Mouse (Mus musculus): Measurements from ENCODE around the gene Col4a3. TPM values are rescaled to one million over a fixed set of nuclear protein-coding genes. Genes with fewer than 3 reads are reported as not detected.

Col4a3 gene
- 1.3 TPM for polyA plus RNA-seq (2014; fragmentation: Illumina TruSeq; extraction: RNeasy Lipid Tissue Mini Kit (QIAGEN cat#74804); ENCODE audit: low replicate concordance)

DNA sequence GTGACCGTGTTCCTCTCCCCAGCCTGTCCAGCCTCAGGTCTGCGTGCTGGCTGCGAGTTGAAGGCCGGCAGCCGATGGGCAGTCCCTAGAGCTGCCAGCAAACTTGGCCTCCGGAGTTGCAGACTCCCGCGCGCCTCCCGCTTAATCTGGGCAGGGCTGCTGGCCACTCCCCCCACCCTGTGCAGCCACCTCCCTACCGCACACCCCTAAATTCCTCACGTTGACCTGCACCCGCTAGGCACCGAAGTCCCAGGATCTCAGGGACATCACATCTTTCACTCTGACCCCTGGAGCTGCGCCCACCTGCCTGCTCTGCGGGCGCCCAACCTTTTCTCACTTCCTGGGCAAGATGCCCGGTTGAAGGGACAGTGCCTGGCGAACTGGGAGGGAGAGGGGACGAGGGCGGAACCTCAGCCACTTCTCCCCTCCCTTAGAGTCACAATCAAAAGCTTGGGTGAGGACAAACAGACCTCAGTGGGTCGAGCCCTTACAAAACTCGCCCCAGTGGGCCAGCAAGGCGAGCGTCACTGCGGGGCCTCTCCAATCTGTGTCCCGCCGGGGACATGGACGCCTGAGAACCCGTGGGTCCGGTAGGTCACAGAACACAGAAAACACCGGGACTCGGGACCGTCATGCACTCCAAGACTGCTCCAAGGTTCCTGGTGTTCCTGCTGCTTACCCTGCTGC is at the start of gene Col4a3, which contains the start of gene Col4a4:
Gene Col4a3, plus strand, starts transcription at position 209 of the 687 bp plus-strand sequence.
Gene Col4a4, minus strand, starts transcription at position 137 of the 687 bp plus-strand sequence.

DNA sequence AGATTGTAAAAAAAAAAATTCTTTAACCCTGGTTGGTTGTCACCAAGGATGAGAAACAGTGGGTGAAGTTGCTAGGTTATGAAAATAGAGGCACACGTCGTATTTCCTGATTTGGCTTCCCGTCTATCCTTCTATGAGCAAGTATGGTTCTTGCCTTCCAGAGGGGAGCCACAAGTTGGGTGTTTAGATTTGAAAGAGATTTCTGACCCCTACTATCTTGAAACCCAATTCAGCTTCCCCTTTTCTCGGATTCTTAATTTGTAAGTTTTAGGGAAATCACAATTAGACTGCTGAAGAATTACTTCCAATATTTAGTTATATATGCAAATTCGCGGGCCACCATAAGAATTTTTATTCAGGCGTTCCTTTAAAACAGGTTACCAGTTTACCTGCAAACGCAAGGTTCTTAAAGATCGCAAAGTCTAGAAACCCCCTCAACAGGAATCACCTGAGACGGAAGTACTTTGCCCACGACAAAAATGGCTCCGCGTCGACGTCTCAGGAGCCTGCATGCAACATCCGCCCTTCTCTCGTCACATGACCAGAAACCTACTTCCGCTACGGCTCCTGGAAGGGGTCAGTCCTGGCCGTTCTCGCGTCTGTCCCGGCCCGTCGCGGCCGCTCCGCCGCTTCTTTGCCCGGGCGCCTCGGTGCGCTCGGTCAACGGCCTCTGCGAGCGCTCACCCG is 137.8 kb downstream of the Col4a3 start, which contains the start of gene Mff:
Gene Mff, plus strand, starts transcription at position 552 of the 687 bp plus-strand sequence.

DNA sequence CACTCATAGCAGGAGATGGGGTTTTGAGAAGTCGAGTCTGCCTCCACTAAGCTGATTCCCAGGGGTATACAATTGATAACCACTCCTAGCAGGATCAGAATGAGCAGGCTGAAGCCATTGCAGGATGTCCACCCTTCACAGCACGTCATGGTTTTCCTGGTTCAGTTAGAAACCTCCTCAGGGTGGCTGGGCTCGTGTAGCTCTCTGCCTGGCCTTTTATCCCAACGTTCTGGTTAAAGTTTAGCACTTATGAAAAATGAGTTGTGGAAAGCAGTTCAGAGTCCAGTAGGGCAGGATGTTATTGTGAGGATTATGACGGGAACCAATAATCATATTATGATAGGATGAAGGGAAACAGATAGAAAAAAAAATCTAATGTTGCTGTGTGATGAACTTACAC is 181.5 kb downstream of the Col4a3 start, which contains the start of gene Tm4sf20:
Gene Tm4sf20, minus strand, starts transcription at position 193 of the 400 bp plus-strand sequence.

DNA sequence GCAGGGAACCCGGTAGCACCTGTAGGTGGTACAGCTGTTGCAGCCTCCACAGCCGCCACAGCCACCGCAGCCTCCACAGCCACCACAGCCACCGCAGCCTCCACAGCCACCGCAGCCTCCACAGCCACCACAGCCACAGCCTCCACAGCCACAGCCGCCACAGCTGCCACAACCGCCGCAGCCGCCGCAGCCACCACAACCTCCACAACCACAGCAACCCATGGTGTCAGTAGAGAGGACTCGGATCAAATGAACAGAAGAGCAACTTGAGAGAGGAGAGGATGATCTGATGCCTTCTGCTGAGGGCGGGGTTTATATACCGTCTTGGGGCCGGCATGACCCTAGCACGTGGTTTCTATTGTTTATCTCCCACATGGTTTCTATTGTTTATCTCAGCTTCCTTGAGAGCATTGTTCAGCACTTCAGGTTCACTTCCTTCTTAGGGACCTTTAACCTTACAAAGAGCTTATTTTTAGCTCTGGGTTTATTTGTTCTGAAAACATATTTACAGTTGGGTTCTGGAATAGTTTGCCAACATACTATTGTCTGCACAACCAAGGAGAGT is 184.4 kb downstream of the Col4a3 start, which contains the start of gene Gm47791:
Gene Gm47791, minus strand, starts transcription at position 222 of the 565 bp plus-strand sequence.

Other genes starting within 250 kb of the Col4a3 start
- gene Col4a4, start 72 bp upstream of the Col4a3 start, polyA plus RNA-seq (2014; fragmentation: Illumina TruSeq; extraction: RNeasy Lipid Tissue Mini Kit (QIAGEN cat#74804); ENCODE audit: low replicate concordance), result 0.48 TPM
- 215 TPM for gene Mff, start 138.0 kb downstream of the Col4a3 start, polyA plus RNA-seq (2014; fragmentation: Illumina TruSeq; extraction: RNeasy Lipid Tissue Mini Kit (QIAGEN cat#74804); ENCODE audit: low replicate concordance)
- gene Tm4sf20, start 181.5 kb downstream of the Col4a3 start, polyA plus RNA-seq (2014; fragmentation: Illumina TruSeq; extraction: RNeasy Lipid Tissue Mini Kit (QIAGEN cat#74804); ENCODE audit: low replicate concordance), result 1,040 TPM
- gene Gm47791, start 184.3 kb downstream of the Col4a3 start, polyA plus RNA-seq (2014; fragmentation: Illumina TruSeq; extraction: RNeasy Lipid Tissue Mini Kit (QIAGEN cat#74804); ENCODE audit: low replicate concordance), result not detected

All from small intestine, adult 10 weeks (tissue).